22 mouse cellular contexts compared by ENCODE assay signal in genomic region chr2:105890816-105891215, GRCm38 (mm10). TPM values are rescaled to one million over a fixed set of nuclear protein-coding genes. Genes with fewer than 3 reads are reported as not detected.
DNase-seq lines count a peak whose midpoint lies in the region; ATAC-seq and TF ChIP-seq lines count a peak whose summit lies in the region.
"Had no signal": no experiment of that assay in that cellular context is flagged by ENCODE, and none has a peak within 500 bp of the region (broad histone marks: within the 10 kb centered on the region; RNA-seq: fewer than 3 reads in every experiment).

No protein-coding gene starts in this region.

- intact Hi-C loops in heart, adult 2 months (cut with DNase I): no loop called here

- H3K36me3 ChIP-seq in kidney, adult 2 months (ENCODE audit: control insufficient read depth, insufficient read depth, low read length): peaks cover 1% of the 10 kb centered on the region; the same call in 1 of the 2 replicates
- H3K36me3 ChIP-seq in liver, embryonic 13.5 days: peaks cover 37% of the 10 kb centered on the region
- H3K36me3 ChIP-seq in liver, postnatal 0 days (replicated peaks; ENCODE audit: insufficient read depth, low read length): 0 out of 2 replicates have a peak, but pooled peaks cover 2% of the 10 kb centered on the region
- H3K36me3 ChIP-seq in MEL (ENCODE audit: control insufficient read depth in 1 of 2, insufficient read depth in 2 of 2, low read length in 2 of 2): peaks cover 0 to 9% of the 10 kb centered on the region in 2 experiments; a peak in 3 of 4 replicates
- no peaks in the 10 kb centered on the region for H3K36me3 ChIP-seq in heart, adult 2 months (ENCODE audit: control insufficient read depth, insufficient read depth, low read length)

- 0 out of 2 replicates have a peak, but pooled peaks have one; percentile 41 for ATAC-seq in liver, embryonic 13.5 days (ENCODE audit: low read depth)
- ATAC-seq in liver, postnatal 0 days: no peak
- ATAC-seq in megakaryocyte-erythroid progenitor cell, adult 5-6 weeks (replicated peaks; ENCODE audit: low FRiP score, low TSS enrichment, poor library complexity, severe bottlenecking): peak; percentile 52; the same call in 1 of the 2 replicates
- ATAC-seq: activated CD4-positive, CD25-positive, alpha-beta regulatory T cell, adult 4 months; CD4-positive, CD25-positive, alpha-beta regulatory T cell, adult 4 months; Patski had no signal

- H3K9ac ChIP-seq in liver, embryonic 13.5 days: no peak overlapping the region
- no peak overlapping the region for H3K9ac ChIP-seq in liver, postnatal 0 days (replicated peaks)
- H3K9ac ChIP-seq in MEL (ENCODE audit: control insufficient read depth, low read depth, low read length, poor library complexity, severe bottlenecking): no peak overlapping the region
- no peak overlapping the region for H3K9ac ChIP-seq in heart, adult 2 months (ENCODE audit: low read depth, low read length)

- H3K4me3 ChIP-seq in kidney, adult 2 months (ENCODE audit: insufficient read depth, low read depth, low read length): no peak overlapping the region
- H3K4me3 ChIP-seq in liver, embryonic 13.5 days (replicated peaks): no peak overlapping the region
- H3K4me3 ChIP-seq in liver, postnatal 0 days (ENCODE audit: low read depth, low read length): no peak overlapping the region
- no peak overlapping the region for H3K4me3 ChIP-seq in MEL (ENCODE audit: control insufficient read depth in 1 of 2, insufficient read depth in 1 of 2, low read depth in 2 of 2, low read length in 2 of 2)
- H3K4me3 ChIP-seq in heart, adult 2 months: no peak overlapping the region

- TF ChIP-seq CTCF in kidney, adult 2 months (conservative IDR thresholded peaks at IDR 0.05; ENCODE audit: insufficient read depth, insufficient read length, low read depth, low read length): no peak
- TF ChIP-seq CTCF in liver, postnatal 0 days (IDR thresholded peaks at IDR 0.05; ENCODE audit: low read depth): no peak
- TF ChIP-seq CTCF in MEL (IDR thresholded peaks at IDR 0.05 in 2 of 3, conservative IDR thresholded peaks at IDR 0.05 in 1 of 3; ENCODE audit: control insufficient read depth in 1 of 3, insufficient read depth in 1 of 3, low read depth in 2 of 3, low read length in 3 of 3, poor library complexity in 1 of 3, severe bottlenecking in 1 of 3): no peak
- TF ChIP-seq CTCF in heart, adult 2 months (IDR thresholded peaks at IDR 0.05): no peak

- H3K27ac ChIP-seq in kidney, adult 2 months (ENCODE audit: insufficient read depth, low read depth, low read length): no peak overlapping the region
- no peak overlapping the region for H3K27ac ChIP-seq in liver, embryonic 13.5 days
- no peak overlapping the region for H3K27ac ChIP-seq in liver, postnatal 0 days (ENCODE audit: low read depth)
- H3K27ac ChIP-seq in MEL (ENCODE audit: control insufficient read depth, low read depth, low read length): no peak overlapping the region
- no peak overlapping the region for H3K27ac ChIP-seq in heart, adult 2 months

- no peaks in the 10 kb centered on the region for H3K9me3 ChIP-seq in liver, embryonic 13.5 days (replicated peaks)
- no peaks in the 10 kb centered on the region for H3K9me3 ChIP-seq in liver, postnatal 0 days (ENCODE audit: low read length)
- no peaks in the 10 kb centered on the region for H3K9me3 ChIP-seq in MEL (replicated peaks; ENCODE audit: insufficient read depth, low read length)

- H3K79me2 ChIP-seq in MEL (ENCODE audit: control insufficient read depth, insufficient read depth, low read length, poor library complexity): no peaks in the 10 kb centered on the region
- H3K79me2 ChIP-seq in heart, adult 2 months (replicated peaks; ENCODE audit: control insufficient read depth, insufficient read depth, low read length): no peaks in the 10 kb centered on the region

- no peak for TF ChIP-seq RAD21 in MEL (IDR thresholded peaks at IDR 0.05; ENCODE audit: low read depth, low read length)

- peak; percentile 17 for DNase-seq in kidney, adult 2 months
- no peak for DNase-seq in kidney, adult 9 months
- no peak for DNase-seq in liver, embryonic 13.5 days
- no peak for DNase-seq in liver, postnatal 0 days
- no peak for DNase-seq in MEL (ENCODE audit: low read depth, low spot score)
- DNase-seq in spleen, postnatal 36 days (ENCODE audit: low spot score in 2 of 2): no peak
- no peak for DNase-seq in heart, adult 2 months
- DNase-seq: adrenal gland, adult 2 months; adrenal gland, adult 8-10 months; adrenal gland, postnatal 10 days; adrenal gland, postnatal 14 days; adrenal gland, postnatal 25 days; adrenal gland, postnatal 36 days; B cell, adult 2 months; cerebellum, adult 11 months; cerebellum, adult 11-12 months; cerebellum, adult 18-20 months had no signal

- TF ChIP-seq POLR2A in kidney, adult 2 months (IDR thresholded peaks at IDR 0.05; ENCODE audit: low read depth, low read length): no peak
- TF ChIP-seq POLR2A in MEL (IDR thresholded peaks at IDR 0.05; ENCODE audit: control insufficient read depth in 1 of 2, insufficient read depth in 1 of 2, low read depth in 1 of 2, low read length in 2 of 2, poor library complexity in 1 of 2): no peak
- TF ChIP-seq POLR2A in heart, adult 2 months (IDR thresholded peaks at IDR 0.05; ENCODE audit: insufficient read depth, low read depth, low read length): no peak

- no peaks in the 10 kb centered on the region for H3K27me3 ChIP-seq in kidney, adult 2 months (replicated peaks; ENCODE audit: control insufficient read depth, insufficient read depth, low read length)
- no peaks in the 10 kb centered on the region for H3K27me3 ChIP-seq in liver, embryonic 13.5 days
- H3K27me3 ChIP-seq in liver, postnatal 0 days (ENCODE audit: insufficient read depth, low read length): no peaks in the 10 kb centered on the region
- H3K27me3 ChIP-seq in MEL (ENCODE audit: control insufficient read depth in 1 of 2, insufficient read depth in 2 of 2, low read length in 2 of 2): no peaks in the 10 kb centered on the region
- no peaks in the 10 kb centered on the region for H3K27me3 ChIP-seq in heart, adult 2 months (ENCODE audit: control insufficient read depth, insufficient read depth, low read length)
- H3K27me3 ChIP-seq: CH12.LX, Patski had no signal

- no peaks in the 10 kb centered on the region; the same call in 1 of the 2 replicates for H3K4me1 ChIP-seq in kidney, adult 2 months (ENCODE audit: control insufficient read depth, insufficient read depth, low read length)
- H3K4me1 ChIP-seq in liver, embryonic 13.5 days (replicated peaks): no peaks in the 10 kb centered on the region; the same call in 1 of the 2 replicates
- H3K4me1 ChIP-seq in liver, postnatal 0 days (ENCODE audit: insufficient read depth): no peaks in the 10 kb centered on the region
- H3K4me1 ChIP-seq in MEL (ENCODE audit: control insufficient read depth in 1 of 2, insufficient read depth in 2 of 2, low read length in 2 of 2): peaks cover 3 to 6% of the 10 kb centered on the region in 2 experiments; a peak in 3 of 4 replicates
- H3K4me1 ChIP-seq in heart, adult 2 months (ENCODE audit: control insufficient read depth, insufficient read depth, low read length): no peaks in the 10 kb centered on the region

- no peak overlapping the region for H3K4me2 ChIP-seq in liver, embryonic 13.5 days
- no peak overlapping the region for H3K4me2 ChIP-seq in liver, postnatal 0 days (ENCODE audit: low read depth, low read length)

- TF ChIP-seq EP300 in liver, postnatal 0 days (IDR thresholded peaks at IDR 0.05; ENCODE audit: low read depth): no peak
- TF ChIP-seq EP300 in MEL (IDR thresholded peaks at IDR 0.05; ENCODE audit: low read depth in 1 of 2, low read length in 2 of 2): peak; percentile 62 to 66
- TF ChIP-seq EP300 in heart, adult 2 months (IDR thresholded peaks at IDR 0.05; ENCODE audit: insufficient read depth, low read depth, low read length): no peak

TF ChIP-seq in MEL, 35 proteins besides CTCF, POLR2A, EP300 and RAD21:
- TF ChIP-seq ETS1 (IDR thresholded peaks at IDR 0.05; ENCODE audit: low read depth, low read length) (no peak), RCOR1 (IDR thresholded peaks at IDR 0.05; ENCODE audit: low read depth, low read length) (no peak), TCF12 (IDR thresholded peaks at IDR 0.05; ENCODE audit: low read depth, low read length) (peak; percentile 69), USF2 (IDR thresholded peaks at IDR 0.05; ENCODE audit: borderline replicate concordance in 1 of 2, insufficient read depth in 1 of 2, low read depth in 1 of 2, low read length in 2 of 2) (no peak), GATA1 (IDR thresholded peaks at IDR 0.05; ENCODE audit: low read depth, low read length) (peak; percentile 40; the same call in 1 of the 2 replicates), MEF2A (IDR thresholded peaks at IDR 0.05; ENCODE audit: extremely low read depth, insufficient replicate concordance, low read depth, low read length, poor library complexity, severe bottlenecking) (no peak)
TF ChIP-seq in MEL: peak in this region for 2.

RNA-seq across cellular contexts. Expression of gene Elp4, which starts 13.5 kb away (rescaled TPM):
- polyA plus RNA-seq in kidney, adult 2 months (2012; rRNA removed): 2.4 and 3.3 TPM in 2 replicates
- 19.7 and 23.3 TPM in 2 replicates for polyA plus RNA-seq in liver, embryonic 13.5 days (2015; fragmentation: Nextera tagmentation; extraction: Ambion mirVana)
- polyA plus RNA-seq in liver, postnatal 0 days (2015; fragmentation: Nextera tagmentation; extraction: Ambion mirVana): 8.0 and 9.7 TPM in 2 replicates
- total RNA-seq in MEL (2012; rRNA removed): 16.0 and 17.8 TPM in 2 replicates
- 10 to 100 TPM in 1 of 2 experiments, not detected in 1; 15.8 TPM for polyA plus RNA-seq in MEL (2012; ENCODE audit: insufficient read depth in 1 of 2, insufficient read length in 2 of 2, low read depth in 1 of 2, low replicate concordance in 2 of 2, missing spikeins in 1 of 2)
- total RNA-seq in megakaryocyte-erythroid progenitor cell, adult 5-6 weeks (2014; fragmentation: Nextera tagmentation): 21.5 and 41.7 TPM in 2 replicates
- 20.7 and 30.3 TPM in 2 replicates for total RNA-seq in megakaryocyte-erythroid progenitor cell, adult 5-6 weeks (2017)
- 10 to 100 TPM; 11.2 to 12.3 TPM for total RNA-seq in heart, adult 2 months (2021)
- 2.1 and 3.7 TPM in 2 replicates for polyA plus RNA-seq in heart, adult 2 months (2012; rRNA removed)

RNA-seq across cellular contexts. Expression of gene Immp1l, which starts 13.6 kb away (rescaled TPM):
- 14.0 and 25.6 TPM in 2 replicates for polyA plus RNA-seq in kidney, adult 2 months (2012; rRNA removed)
- polyA plus RNA-seq in liver, embryonic 13.5 days (2015; fragmentation: Nextera tagmentation; extraction: Ambion mirVana): 80.5 and 84.1 TPM in 2 replicates
- 64.4 and 68.9 TPM in 2 replicates for polyA plus RNA-seq in liver, postnatal 0 days (2015; fragmentation: Nextera tagmentation; extraction: Ambion mirVana)
- total RNA-seq in MEL (2012; rRNA removed): 49.8 and 55.4 TPM in 2 replicates
- 100 to 1,000 TPM in 1 of 2 experiments, 10 to 100 TPM in 1; 44.7 to 156 TPM for polyA plus RNA-seq in MEL (2012; ENCODE audit: insufficient read depth in 1 of 2, insufficient read length in 2 of 2, low read depth in 1 of 2, low replicate concordance in 2 of 2, missing spikeins in 1 of 2)
- total RNA-seq in megakaryocyte-erythroid progenitor cell, adult 5-6 weeks (2014; fragmentation: Nextera tagmentation): 47.5 and 61.7 TPM in 2 replicates
- total RNA-seq in megakaryocyte-erythroid progenitor cell, adult 5-6 weeks (2017): 55.6 and 72.8 TPM in 2 replicates
- 100 to 1,000 TPM in 1 of 2 experiments, 10 to 100 TPM in 1; 91.6 to 103 TPM for total RNA-seq in heart, adult 2 months (2021)
- polyA plus RNA-seq in heart, adult 2 months (2012; rRNA removed): 37.7 and 80.5 TPM in 2 replicates
